Mouse (Mus musculus): Measurements from ENCODE around the gene Plppr3. TPM values are rescaled to one million over a fixed set of nuclear protein-coding genes. Genes with fewer than 3 reads are reported as not detected.

The Plppr3 gene
- polyA plus RNA-seq, 1 experiment: 4.9 TPM

GRCm38 (mm10) chr10:79871845-79872244 lies 2.6 kb downstream of the Plppr3 start:
- H3K4me1 ChIP-seq (ENCODE audit: control insufficient read depth, insufficient read depth, low read length): no peaks in the 10 kb centered on the region
- TF ChIP-seq POLR2A (IDR thresholded peaks at IDR 0.05; ENCODE audit: low read depth, low read length): no peak
- no peak for TF ChIP-seq CTCF (IDR thresholded peaks at IDR 0.05; ENCODE audit: borderline replicate concordance, insufficient read depth, low read length)
- no peak overlapping the region for H3K27ac ChIP-seq (ENCODE audit: insufficient read depth, low read length)
- H3K4me3 ChIP-seq (ENCODE audit: insufficient read depth, low read length): no peak overlapping the region

GRCm38 (mm10) chr10:79866601-79867000 lies 7.8 kb downstream of the Plppr3 start:
- TF ChIP-seq CTCF (IDR thresholded peaks at IDR 0.05; ENCODE audit: borderline replicate concordance, insufficient read depth, low read length): no peak
- no peak for TF ChIP-seq POLR2A (IDR thresholded peaks at IDR 0.05; ENCODE audit: low read depth, low read length)
- no peak overlapping the region for H3K4me3 ChIP-seq (ENCODE audit: insufficient read depth, low read length)
- H3K4me1 ChIP-seq (ENCODE audit: control insufficient read depth, insufficient read depth, low read length): no peaks in the 10 kb centered on the region
- no peak overlapping the region for H3K27ac ChIP-seq (ENCODE audit: insufficient read depth, low read length)

- H3K27ac ChIP-seq (ENCODE audit: insufficient read depth, low read length): no peak overlapping the region
- H3K4me1 ChIP-seq (ENCODE audit: control insufficient read depth, insufficient read depth, low read length): no peaks in the 10 kb centered on the region
- TF ChIP-seq CTCF (IDR thresholded peaks at IDR 0.05; ENCODE audit: borderline replicate concordance, insufficient read depth, low read length) (peak; percentile 48; the same call in 1 of the 2 replicates), POLR2A (IDR thresholded peaks at IDR 0.05; ENCODE audit: low read depth, low read length) (no peak)
- no peak overlapping the region for H3K4me3 ChIP-seq (ENCODE audit: insufficient read depth, low read length)
These were observed 8.6 kb downstream of the Plppr3 start for GRCm38 (mm10) chr10:79865801-79866295.

GRCm38 (mm10) chr10:79865189-79865601 lies 9.2 kb downstream of the Plppr3 start:
- TF ChIP-seq POLR2A (IDR thresholded peaks at IDR 0.05; ENCODE audit: low read depth, low read length) (peak; percentile 36; the same call in 1 of the 2 replicates), CTCF (IDR thresholded peaks at IDR 0.05; ENCODE audit: borderline replicate concordance, insufficient read depth, low read length) (no peak)
- Histone ChIP-seq H3K4me1 (ENCODE audit: control insufficient read depth, insufficient read depth, low read length) (no peaks in the 10 kb centered on the region), H3K27ac (ENCODE audit: insufficient read depth, low read length) (no peak overlapping the region), H3K4me3 (ENCODE audit: insufficient read depth, low read length) (no peak overlapping the region)

- H3K4me3 ChIP-seq (ENCODE audit: insufficient read depth, low read length): no peak overlapping the region
- TF ChIP-seq CTCF (IDR thresholded peaks at IDR 0.05; ENCODE audit: borderline replicate concordance, insufficient read depth, low read length) (no peak), POLR2A (IDR thresholded peaks at IDR 0.05; ENCODE audit: low read depth, low read length) (no peak)
- H3K27ac ChIP-seq (ENCODE audit: insufficient read depth, low read length): no peak overlapping the region
- H3K4me1 ChIP-seq (ENCODE audit: control insufficient read depth, insufficient read depth, low read length): no peaks in the 10 kb centered on the region
These were observed 9.9 kb downstream of the Plppr3 start for GRCm38 (mm10) chr10:79864351-79865188.

GRCm38 (mm10) chr10:79862925-79863324 lies 11.5 kb downstream of the Plppr3 start:
- Histone ChIP-seq H3K27ac (ENCODE audit: insufficient read depth, low read length) (no peak overlapping the region), H3K4me3 (ENCODE audit: insufficient read depth, low read length) (no peak overlapping the region), H3K4me1 (ENCODE audit: control insufficient read depth, insufficient read depth, low read length) (no peaks in the 10 kb centered on the region)
- no peak for TF ChIP-seq POLR2A (IDR thresholded peaks at IDR 0.05; ENCODE audit: low read depth, low read length)
- TF ChIP-seq CTCF (IDR thresholded peaks at IDR 0.05; ENCODE audit: borderline replicate concordance, insufficient read depth, low read length): no peak

- H3K4me3 ChIP-seq (ENCODE audit: insufficient read depth, low read length): no peak overlapping the region
- H3K27ac ChIP-seq (ENCODE audit: insufficient read depth, low read length): no peak overlapping the region
- H3K4me1 ChIP-seq (ENCODE audit: control insufficient read depth, insufficient read depth, low read length): no peaks in the 10 kb centered on the region
- TF ChIP-seq CTCF (IDR thresholded peaks at IDR 0.05; ENCODE audit: borderline replicate concordance, insufficient read depth, low read length) (no peak), POLR2A (IDR thresholded peaks at IDR 0.05; ENCODE audit: low read depth, low read length) (no peak)
These were observed 12.2 kb downstream of the Plppr3 start for GRCm38 (mm10) chr10:79862049-79862788.

GRCm38 (mm10) chr10:79861230-79862048 lies 13.0 kb downstream of the Plppr3 start:
- Histone ChIP-seq H3K27ac (ENCODE audit: insufficient read depth, low read length) (no peak overlapping the region), H3K4me1 (ENCODE audit: control insufficient read depth, insufficient read depth, low read length) (no peaks in the 10 kb centered on the region), H3K4me3 (ENCODE audit: insufficient read depth, low read length) (no peak overlapping the region)
- no peak for TF ChIP-seq POLR2A (IDR thresholded peaks at IDR 0.05; ENCODE audit: low read depth, low read length)
- TF ChIP-seq CTCF (IDR thresholded peaks at IDR 0.05; ENCODE audit: borderline replicate concordance, insufficient read depth, low read length): no peak
